Mouse (Mus musculus): ENCODE data around the gene Car6.

DNA sequence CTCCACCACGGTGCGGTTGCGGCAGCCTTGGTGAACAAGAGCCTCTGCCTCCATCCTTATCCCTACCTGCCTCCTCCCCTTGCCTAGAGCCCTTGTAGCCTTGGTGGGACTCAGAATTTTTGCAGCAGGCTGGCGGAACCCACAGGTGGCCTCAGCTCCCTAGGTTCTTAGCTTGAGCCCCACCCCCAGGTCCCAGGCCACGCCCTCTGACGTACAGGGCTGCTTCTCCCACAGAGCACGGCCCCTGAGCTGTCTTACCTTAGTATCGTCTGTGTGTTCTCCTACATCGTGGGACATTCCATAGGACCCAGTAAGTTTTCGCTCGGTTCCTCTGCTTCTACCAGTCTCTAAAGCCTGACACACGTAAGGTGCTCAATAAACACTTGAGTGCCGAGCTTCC lies 36.3 kb downstream of the Car6 start:
- TF ChIP-seq CTCF (IDR thresholded peaks at IDR 0.05; ENCODE audit: low read depth): no peak
- no peak for TF ChIP-seq EP300 (IDR thresholded peaks at IDR 0.05; ENCODE audit: low read depth)
